ENCODE assay signal across 8 mouse cellular contexts in the genomic region with DNA sequence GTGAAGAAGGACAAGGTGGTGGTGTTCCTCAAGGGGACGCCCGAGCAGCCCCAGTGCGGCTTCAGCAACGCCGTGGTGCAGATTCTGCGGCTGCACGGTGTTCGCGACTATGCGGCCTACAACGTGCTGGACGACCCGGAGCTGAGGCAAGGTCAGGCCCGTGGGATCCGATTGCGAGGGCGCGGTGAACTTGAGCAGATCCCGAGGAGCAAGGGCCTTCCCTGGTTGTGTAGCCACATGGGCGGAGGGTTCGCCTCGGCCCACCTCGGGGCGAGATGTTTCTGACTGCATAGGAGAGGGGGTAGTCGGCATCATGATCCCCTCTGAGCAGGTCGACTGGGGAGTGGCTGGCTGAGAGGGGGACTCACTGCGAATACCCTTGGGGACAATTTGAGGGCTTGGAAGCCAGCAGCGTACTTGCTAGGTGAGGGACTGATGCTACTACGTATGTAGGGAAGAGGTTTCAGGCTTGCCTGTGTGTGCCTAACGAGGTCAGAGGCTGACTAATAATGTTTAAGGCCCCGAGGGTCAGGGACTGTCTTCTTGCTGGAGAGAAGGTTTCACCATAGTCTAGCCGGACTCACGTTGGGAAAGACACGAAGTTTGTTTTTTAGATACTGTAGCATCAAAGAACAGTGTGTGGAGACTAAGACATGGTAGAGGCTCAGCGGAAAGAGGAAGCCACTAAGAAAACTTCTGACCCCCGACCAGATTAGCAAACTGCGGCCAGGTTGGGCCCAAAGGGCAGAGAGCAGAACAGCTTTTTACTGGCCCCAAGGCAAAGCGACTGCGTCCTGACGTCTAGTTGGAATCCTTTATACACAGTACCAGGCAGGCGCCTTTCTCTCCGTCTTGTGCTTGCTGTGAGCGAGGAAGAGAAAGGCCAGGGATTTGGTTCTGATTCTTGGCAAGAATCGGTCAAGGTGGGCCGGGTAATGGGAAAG. TPM values are rescaled to one million over a fixed set of nuclear protein-coding genes. Genes with fewer than 3 reads are reported as not detected.
DNase-seq lines count a peak whose midpoint lies in the region; ATAC-seq and TF ChIP-seq lines count a peak whose summit lies in the region.

No protein-coding gene starts in this region.

- 3% methylated on average over 45 of the region's 45 CpGs for whole genome bisulfite sequencing in forebrain, embryonic 14.5 days
- 2% methylated on average over 45 of the region's 45 CpGs for WGBS in limb, embryonic 13.5 days
- WGBS in neural tube, embryonic 13.5 days, result 3% methylated on average over 45 of the region's 45 CpGs

- H3K4me1 ChIP-seq in forebrain, embryonic 14.5 days (ENCODE audit: control insufficient read depth, insufficient read depth, low read length), result peaks cover 24% of the 10 kb centered on the region
- H3K4me1 ChIP-seq in limb, embryonic 13.5 days, result peaks cover 41% of the 10 kb centered on the region
- H3K4me1 ChIP-seq in neural tube, embryonic 13.5 days (replicated peaks), result peaks cover 55% of the 10 kb centered on the region

- ATAC-seq in forebrain, embryonic 14.5 days, result peak; percentile 47
- ATAC-seq in limb, embryonic 13.5 days (ENCODE audit: low FRiP score, low read depth), result peak; percentile 24
- ATAC-seq in neural tube, embryonic 13.5 days (ENCODE audit: low read depth), result peak; percentile 55

- H3K9me3 ChIP-seq in forebrain, embryonic 14.5 days (replicated peaks; ENCODE audit: control insufficient read depth, low read length), result no peaks in the 10 kb centered on the region
- H3K9me3 ChIP-seq in limb, embryonic 13.5 days, result no peaks in the 10 kb centered on the region
- no peaks in the 10 kb centered on the region for H3K9me3 ChIP-seq in neural tube, embryonic 13.5 days

- no peak for DNase-seq in left cerebral cortex, adult 2 months (ENCODE audit: extremely low spot score in 1 of 2, low spot score in 2 of 2)
- DNase-seq in left cerebral cortex, adult 8-10 months (ENCODE audit: low spot score in 2 of 2), result no peak
- DNase-seq in T-cell, adult 2 months (ENCODE audit: low spot score), result peak; percentile 36
- no peak for DNase-seq in forebrain, embryonic 14.5 days (ENCODE audit: low spot score)
- DNase-seq in left cerebral cortex, postnatal 4 days, result no peak
- DNase-seq in testis, postnatal 10 days (ENCODE audit: low spot score), result no peak

- peak overlapping the region; percentile 71 for H3K27ac ChIP-seq in left cerebral cortex, adult 2 months
- H3K27ac ChIP-seq in forebrain, embryonic 14.5 days (ENCODE audit: low read depth, low read length), result peak overlapping the region; percentile 74; the same call in 1 of the 2 replicates
- peak overlapping the region; percentile 63; the same call in 1 of the 2 replicates for H3K27ac ChIP-seq in limb, embryonic 13.5 days
- H3K27ac ChIP-seq in neural tube, embryonic 13.5 days (replicated peaks), result peak overlapping the region; percentile 81

- H3K27me3 ChIP-seq in forebrain, embryonic 14.5 days (replicated peaks; ENCODE audit: control insufficient read depth, insufficient read depth, low read length), result no peaks in the 10 kb centered on the region
- H3K27me3 ChIP-seq in limb, embryonic 13.5 days, result no peaks in the 10 kb centered on the region
- no peaks in the 10 kb centered on the region for H3K27me3 ChIP-seq in neural tube, embryonic 13.5 days

- H3K9ac ChIP-seq in forebrain, embryonic 14.5 days (ENCODE audit: low read length), result peak overlapping the region; percentile 85
- peak overlapping the region; percentile 89 for H3K9ac ChIP-seq in limb, embryonic 13.5 days
- peak overlapping the region; percentile 83 for H3K9ac ChIP-seq in neural tube, embryonic 13.5 days

- H3K4me3 ChIP-seq in left cerebral cortex, adult 2 months, result peak overlapping the region; percentile 70
- peak overlapping the region; percentile 87 for H3K4me3 ChIP-seq in forebrain, embryonic 14.5 days (ENCODE audit: low read depth, low read length)
- peak overlapping the region; percentile 74 for H3K4me3 ChIP-seq in limb, embryonic 13.5 days
- peak overlapping the region; percentile 68 for H3K4me3 ChIP-seq in neural tube, embryonic 13.5 days

- TF ChIP-seq CTCF in left cerebral cortex, adult 2 months (IDR thresholded peaks at IDR 0.05), result no peak

- peak overlapping the region; percentile 88 for H3K4me2 ChIP-seq in forebrain, embryonic 14.5 days (ENCODE audit: low read length)
- H3K4me2 ChIP-seq in limb, embryonic 13.5 days (replicated peaks), result peak overlapping the region; percentile 93
- H3K4me2 ChIP-seq in neural tube, embryonic 13.5 days, result peak overlapping the region; percentile 98

- peaks cover 23% of the 10 kb centered on the region for H3K36me3 ChIP-seq in forebrain, embryonic 14.5 days (ENCODE audit: control insufficient read depth, insufficient read depth, low read length)
- peaks cover 25% of the 10 kb centered on the region for H3K36me3 ChIP-seq in limb, embryonic 13.5 days
- peaks cover 16% of the 10 kb centered on the region for H3K36me3 ChIP-seq in neural tube, embryonic 13.5 days

- intact Hi-C loops in left cerebral cortex, adult 2 months (cut with DNase I), result loop anchor here (5.0 kb wide), 1 partner anchor 281 kb away; a partner anchor contains a TSS
- intact Hi-C loops in left cerebral cortex, postnatal 4 days (cut with DNase I), result no loop called here

RNA-seq across cellular contexts. Expression of a gene that starts 0.6 kb away (rescaled TPM):
- 10 to 100 TPM; 46.0 to 50.2 TPM for total RNA-seq in left cerebral cortex, adult 2 months (2021)
- total RNA-seq in left cerebral cortex, adult 8-10 months (2022), result 10 to 100 TPM; 41.7 to 50.8 (median 46.0) TPM
- polyA plus RNA-seq in forebrain, embryonic 14.5 days (2014; fragmentation: Nextera tagmentation; extraction: Ambion mirVana), result 154 and 173 TPM in 2 replicates
- 146 and 148 TPM in 2 replicates for polyA plus RNA-seq in limb, embryonic 13.5 days (2015; fragmentation: Nextera tagmentation; extraction: Ambion mirVana)
- 151 and 167 TPM in 2 replicates for polyA plus RNA-seq in neural tube, embryonic 13.5 days (2015; fragmentation: Nextera tagmentation; extraction: Ambion mirVana)
- total RNA-seq in left cerebral cortex, postnatal 4 days (2021), result 10 to 100 TPM; 50.6 to 56.2 TPM

RNA-seq across cellular contexts. Expression of a gene that starts 23.5 kb away (rescaled TPM):
- 1 to 10 TPM; 1.7 to 1.9 TPM for total RNA-seq in left cerebral cortex, adult 2 months (2021)
- 1 to 10 TPM; 2.0 to 3.0 (median 2.8) TPM for total RNA-seq in left cerebral cortex, adult 8-10 months (2022)
- 0.08 and 0.22 TPM in 2 replicates for polyA plus RNA-seq in forebrain, embryonic 14.5 days (2014; fragmentation: Nextera tagmentation; extraction: Ambion mirVana)
- polyA plus RNA-seq in limb, embryonic 13.5 days (2015; fragmentation: Nextera tagmentation; extraction: Ambion mirVana), result 1.4 and 1.6 TPM in 2 replicates
- polyA plus RNA-seq in neural tube, embryonic 13.5 days (2015; fragmentation: Nextera tagmentation; extraction: Ambion mirVana), result 0.28 and 0.32 TPM in 2 replicates
- total RNA-seq in left cerebral cortex, postnatal 4 days (2021), result 1 to 10 TPM in 1 of 2 experiments, under 1 TPM in 1; 0.82 to 1.4 TPM
